Mouse (Mus musculus) forelimb bud, embryonic 11.5 days (tissue): ENCODE measurements around the gene Sgip1.
A peak's percentile ranks its signal among the peaks of the same experiment; 100 is the strongest.

Experiments
- DNase-seq: peaks from one replicate; pipeline ENCODE4 v3.0.0-alpha.2; 2012; ENCODE audit warnings: low read depth, low spot score

The Sgip1 gene

DNA sequence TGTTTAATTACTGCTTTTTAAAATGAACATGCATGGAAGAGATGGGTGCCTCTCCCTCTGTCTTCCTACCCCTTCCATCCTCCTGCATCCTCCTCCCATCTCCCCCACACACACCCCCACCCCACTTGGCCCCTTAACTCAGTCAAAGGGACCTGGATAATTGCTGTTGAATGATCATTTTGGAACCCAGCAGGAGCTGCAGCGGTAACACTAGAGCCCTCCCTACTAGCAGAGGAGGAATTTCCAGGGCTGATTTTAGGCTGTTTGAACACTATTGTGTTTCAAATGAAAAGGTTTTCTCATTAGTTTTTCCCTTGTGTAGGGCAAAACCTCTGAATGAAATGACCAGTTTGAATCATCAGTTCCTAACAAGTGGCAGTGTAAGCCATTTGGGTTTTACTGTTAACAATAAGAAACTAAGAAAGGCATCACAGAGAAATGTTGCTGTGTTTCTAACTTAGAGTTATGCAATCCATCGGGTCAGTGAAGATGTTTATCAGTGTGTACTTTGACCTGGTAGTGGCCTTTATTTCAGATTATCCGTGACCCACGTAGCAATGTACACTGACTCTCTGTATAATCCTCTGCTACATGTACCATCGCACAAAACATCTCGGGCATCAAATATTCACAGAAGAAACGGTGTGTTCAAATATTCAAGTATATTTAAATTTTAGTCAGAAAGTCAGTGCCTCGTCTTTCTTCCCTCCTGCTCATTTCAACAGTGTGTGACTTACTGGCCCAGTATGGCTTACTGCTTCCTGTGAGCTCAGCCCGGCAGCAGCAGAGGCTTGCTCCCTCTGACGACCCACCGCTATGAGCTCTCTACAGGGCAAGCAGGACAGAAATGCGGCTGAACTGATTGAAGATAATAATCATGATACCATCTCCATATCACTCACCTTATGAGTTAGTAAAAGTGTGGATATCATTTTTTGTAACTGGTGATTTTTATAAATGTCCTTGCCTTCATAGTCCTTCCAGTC, 235.5 kb downstream of the Sgip1 start:
- no peak for DNase-seq

DNA sequence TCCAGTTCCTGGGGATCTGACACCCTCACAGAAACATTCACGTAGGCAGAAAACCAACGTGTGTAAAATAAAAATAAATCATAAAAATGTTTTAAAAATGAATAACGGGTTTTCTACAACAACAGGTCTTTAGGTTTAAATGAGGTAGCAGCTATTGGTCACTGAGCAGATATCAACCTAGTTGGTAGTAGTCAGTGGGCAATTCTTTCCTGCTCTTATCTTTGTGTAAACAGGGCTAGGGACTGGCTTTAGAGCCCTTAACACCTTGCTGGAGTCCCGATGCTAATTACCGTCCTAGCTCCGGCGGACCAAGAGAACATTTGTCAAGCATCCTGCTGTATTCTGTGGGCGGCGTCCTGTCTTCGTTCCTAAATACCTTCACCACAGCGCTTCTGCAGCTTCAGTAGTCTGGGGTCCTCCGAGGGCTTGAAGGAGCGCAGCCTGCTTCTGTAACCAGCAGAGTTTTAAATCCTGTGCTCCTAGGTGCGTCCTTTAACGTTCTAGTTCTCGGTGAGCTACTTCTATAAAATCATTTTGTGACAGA, 236.8 kb downstream of the Sgip1 start:
- DNase-seq, result no peak

DNA sequence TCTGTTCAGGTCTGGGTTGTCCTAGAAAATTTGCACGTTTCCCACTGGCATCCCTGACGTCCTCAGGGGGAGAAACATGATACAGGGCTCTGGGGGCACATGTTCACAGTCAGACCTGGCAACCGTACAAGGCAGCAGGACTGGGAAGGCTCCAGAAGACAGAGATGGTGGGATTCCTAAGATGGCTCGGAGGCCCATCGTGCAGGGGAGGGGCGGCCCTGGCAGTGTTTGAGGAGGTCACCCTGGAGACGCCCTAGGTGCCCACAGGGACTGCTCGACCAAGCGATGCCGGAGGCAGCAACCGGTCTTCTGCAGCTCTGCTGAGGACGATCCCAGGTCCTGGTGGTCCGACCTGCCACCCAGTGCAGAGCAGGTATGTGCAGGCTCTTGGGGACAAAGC, 237.3 kb downstream of the Sgip1 start, which contains the start of gene Tctex1d1:
Tctex1d1 (plus strand) TSS at position 167 of the 400 bp plus-strand sequence.
- DNase-seq, result no peak

DNA sequence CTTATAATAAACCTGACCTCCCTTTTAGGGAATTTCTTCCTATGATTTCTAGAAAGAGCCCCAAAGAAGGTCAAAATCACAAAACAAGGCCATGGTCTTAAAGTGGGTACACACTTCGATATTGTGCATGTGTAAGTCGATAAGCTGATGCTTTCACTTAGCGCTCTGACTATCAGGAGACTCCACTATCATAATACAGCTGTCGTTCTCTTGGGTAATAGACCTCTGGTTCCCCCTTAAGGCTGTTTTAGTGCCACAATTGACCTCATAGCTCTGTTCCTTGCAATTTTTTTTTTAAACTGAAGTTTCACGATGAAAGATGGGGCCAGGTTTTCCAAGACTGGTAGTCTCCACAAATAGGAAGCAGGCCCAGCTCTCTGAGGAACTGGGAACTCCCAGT, 238.3 kb downstream of the Sgip1 start:
- no peak for DNase-seq

DNA sequence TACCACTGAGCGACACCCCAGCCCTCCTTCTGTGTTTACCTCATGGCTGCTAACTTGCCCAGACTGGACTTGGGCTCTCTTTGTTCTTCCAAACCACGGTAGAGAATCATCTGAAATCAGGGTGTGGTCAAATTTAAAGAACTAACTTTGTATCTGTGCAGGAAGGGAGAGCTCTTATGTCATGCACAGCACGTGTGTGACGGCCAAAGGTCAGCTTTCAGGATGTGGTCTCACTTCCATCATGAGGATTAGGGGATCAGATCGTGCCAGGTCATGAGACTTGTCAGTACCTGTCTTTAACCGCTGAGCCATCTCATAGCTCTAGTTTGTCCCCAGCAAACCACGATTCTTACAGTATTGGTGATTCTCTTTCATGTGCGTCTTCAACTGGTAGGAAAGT, 240.6 kb downstream of the Sgip1 start:
- DNase-seq, result no peak

DNA sequence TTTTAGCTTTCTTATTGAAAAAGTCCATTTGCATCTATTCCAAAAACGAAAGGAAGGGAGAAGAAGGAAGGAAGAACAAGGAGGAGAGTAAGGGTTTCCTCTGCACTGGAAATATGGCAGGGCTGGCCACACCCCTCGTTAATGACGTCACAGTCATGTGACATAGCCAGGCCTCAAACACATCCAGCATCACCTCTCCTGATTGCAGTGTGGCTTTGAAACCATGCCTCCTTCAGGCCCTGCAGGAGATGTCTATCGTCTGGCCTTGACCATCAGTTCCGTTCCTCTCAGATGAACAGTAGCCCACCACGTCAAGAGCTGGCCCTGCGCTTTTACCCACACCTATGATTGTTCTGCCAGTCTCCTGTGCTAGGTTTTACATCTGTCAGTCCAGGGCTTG, 245.1 kb downstream of the Sgip1 start:
- DNase-seq, result no peak

DNA sequence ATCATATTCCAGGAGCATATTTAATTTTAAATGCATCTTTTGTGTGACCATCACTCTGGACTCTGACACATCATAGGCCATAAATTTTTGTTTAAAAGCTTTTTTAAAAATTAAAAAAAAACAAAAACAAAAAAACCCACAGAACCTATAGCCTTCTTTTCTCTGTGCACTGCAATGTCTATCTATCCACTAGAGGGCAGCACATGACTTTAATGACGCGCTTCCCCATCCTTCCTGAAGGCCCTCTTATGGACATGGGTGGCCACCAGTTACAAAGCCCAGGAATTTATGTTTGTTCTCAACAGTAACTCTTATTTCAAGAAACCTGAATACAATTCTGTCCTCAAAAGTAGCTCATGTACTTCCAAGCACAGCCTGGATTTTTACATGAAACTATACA, 245.8 kb downstream of the Sgip1 start:
- peak; percentile 78 for DNase-seq

DNA sequence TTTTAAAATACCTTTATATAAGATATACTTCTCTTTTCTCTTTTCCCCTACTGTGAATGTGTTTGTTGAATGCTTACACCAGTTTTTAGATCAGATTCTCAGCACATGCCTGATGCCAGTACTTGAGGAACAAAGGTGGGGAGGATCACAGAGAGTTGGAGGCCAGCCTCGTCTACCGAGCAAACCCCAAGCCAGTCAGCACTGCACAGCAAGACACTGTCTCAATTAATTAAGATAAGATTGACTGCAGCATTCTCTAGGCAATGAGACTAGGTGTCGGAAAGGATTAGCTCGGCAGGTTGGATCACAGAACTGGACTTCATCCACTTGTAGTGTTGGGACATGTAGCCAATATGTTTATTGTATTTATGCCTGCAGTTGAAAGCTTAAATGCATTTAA, 246.2 kb downstream of the Sgip1 start:
- DNase-seq, result no peak

DNA sequence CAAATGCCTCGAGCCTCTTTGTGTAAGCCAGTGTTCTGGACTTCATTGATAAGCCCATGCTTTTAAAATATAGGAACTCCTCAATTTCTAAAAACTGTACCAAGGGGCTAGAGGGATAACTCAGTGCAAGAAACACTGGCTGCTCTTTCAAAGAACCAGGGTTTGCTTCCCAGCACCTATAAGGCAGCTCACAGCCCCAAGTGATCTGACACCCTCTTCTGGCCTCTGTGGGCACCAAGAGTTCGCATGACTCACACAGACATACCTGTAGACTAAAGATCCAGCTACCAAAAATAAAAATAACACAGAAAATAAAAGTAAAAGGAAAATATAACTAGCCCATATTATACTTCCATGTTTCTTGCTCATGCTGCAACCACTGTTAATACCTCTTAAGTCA, 246.7 kb downstream of the Sgip1 start:
- no peak for DNase-seq

DNA sequence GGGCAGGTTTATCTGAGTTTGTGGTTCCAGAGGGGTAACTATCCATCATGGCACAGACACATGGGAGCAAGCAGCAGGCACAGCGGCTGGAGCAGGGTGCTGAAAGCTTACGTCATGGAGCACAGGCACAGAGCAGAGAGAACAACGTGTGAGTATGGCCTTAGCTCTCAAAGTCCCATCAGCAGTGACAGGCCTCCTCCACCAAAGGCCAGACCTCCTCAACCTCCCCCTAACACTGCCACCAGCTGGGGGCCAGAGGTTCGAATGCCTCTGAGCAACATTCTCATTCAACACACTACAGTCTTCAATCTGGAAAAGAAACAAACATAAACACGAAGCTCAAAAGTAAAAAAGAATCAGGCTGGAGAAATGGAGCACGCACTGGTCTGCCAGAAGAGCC, 247.4 kb downstream of the Sgip1 start:
- DNase-seq, result no peak

DNA sequence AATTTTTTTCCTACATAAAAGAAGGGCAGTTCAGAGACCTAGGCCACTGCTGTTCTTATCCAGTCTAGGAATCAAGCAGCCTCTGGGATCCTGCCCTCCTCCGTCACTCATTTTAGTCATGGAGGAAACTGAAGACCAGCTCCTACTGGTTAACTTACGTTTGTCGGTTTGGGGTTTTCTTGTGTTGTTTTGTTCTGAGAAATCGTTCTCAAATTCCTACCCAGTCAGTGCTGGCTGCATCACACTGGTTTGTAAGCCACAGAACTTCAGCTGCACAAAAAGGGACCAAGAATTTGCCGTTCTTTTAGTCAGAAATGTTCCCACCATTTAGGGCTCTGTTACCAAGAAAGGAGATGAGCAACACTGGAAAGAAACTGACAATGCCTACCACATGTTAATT, 248.3 kb downstream of the Sgip1 start:
- no peak for DNase-seq

DNA sequence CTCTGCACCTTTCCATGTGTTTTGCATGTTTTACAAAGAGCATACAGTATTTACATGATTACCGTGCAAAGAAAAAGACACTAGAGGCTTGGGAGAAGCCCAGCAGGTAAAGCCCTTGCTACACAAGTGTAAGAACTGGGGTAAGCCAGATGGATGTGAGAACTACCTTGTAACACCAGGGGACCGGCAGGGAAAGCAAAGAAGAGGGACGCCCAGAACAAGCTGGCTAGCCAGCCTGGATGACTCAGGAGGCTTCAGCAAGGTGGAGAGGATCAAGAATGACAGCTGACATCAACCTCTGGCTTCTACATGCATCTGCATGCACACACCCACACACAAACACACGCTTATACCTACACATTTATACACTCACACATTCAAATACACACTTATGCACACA, 248.9 kb downstream of the Sgip1 start:
- no peak for DNase-seq

DNA sequence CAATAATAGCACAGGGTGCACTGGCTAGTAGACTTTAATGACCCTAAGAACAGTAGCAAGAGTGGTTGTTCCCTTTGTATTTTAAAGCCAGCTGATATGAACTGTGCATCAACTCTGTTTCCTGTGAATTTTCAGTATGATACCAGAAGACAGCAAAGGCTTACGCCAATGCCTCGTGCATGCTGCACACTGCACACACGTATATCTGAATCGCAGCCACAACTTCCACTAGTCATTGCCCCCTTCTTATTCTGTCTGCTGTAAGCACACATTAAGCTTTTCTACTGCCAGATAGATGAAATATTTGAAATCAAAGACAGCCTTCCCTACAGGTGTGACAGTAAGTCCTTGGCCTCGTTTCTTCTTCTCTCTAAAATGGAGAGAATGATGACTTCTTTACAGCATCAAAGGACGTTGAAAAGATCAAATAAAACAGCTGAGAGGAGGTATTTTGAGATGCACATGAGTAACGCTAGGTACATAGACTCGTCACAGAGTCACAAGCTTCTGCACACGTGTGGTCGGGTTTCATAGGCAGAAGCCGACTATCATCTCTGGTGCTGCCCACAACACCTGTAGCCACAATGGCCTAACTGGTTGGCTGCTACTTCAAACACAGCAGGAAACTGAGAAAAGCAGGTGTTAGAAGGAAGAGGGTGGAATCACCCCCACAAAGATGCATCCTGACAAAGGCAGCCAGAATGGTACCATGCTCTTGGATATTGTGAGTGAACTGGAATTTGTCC, 249.7 kb downstream of the Sgip1 start:
- DNase-seq, result no peak

DNA sequence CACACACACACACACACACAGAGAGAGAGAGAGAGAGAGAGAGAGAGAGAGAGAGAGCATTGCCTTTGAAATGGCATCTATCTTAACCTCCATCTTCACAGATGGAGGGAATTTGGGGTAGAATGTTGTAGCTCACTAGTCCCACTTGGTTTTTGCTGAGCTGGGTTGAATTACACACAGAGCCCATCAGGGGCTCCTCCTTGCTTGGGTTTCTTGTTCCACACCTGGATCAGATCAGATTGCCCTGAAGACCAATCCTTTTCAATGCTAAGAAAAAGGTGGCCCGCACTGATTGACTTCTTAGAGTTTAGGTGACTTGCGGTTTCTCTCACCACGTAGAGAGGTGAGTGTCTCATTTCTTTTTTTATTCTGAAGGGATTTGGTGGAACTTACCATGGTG, 250.6 kb downstream of the Sgip1 start:
- DNase-seq, result no peak

DNA sequence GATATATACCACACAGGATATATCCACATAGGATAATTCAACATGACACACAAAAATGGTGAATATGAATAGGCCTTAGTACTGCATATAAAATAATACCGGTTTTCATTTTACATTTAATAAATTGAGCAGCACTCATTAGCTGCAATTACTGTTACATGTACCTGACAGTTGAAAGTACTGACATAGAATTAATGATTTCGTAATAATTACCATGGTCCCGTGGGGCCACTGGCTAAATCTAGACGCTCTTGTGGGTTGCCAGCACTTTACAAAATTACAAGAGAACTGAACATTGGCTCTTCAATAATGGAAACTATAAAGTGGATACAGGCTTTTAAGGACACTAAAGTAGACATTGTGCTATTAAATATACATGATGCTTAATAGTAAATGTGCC, 263.6 kb downstream of the Sgip1 start:
- DNase-seq, result no peak

DNA sequence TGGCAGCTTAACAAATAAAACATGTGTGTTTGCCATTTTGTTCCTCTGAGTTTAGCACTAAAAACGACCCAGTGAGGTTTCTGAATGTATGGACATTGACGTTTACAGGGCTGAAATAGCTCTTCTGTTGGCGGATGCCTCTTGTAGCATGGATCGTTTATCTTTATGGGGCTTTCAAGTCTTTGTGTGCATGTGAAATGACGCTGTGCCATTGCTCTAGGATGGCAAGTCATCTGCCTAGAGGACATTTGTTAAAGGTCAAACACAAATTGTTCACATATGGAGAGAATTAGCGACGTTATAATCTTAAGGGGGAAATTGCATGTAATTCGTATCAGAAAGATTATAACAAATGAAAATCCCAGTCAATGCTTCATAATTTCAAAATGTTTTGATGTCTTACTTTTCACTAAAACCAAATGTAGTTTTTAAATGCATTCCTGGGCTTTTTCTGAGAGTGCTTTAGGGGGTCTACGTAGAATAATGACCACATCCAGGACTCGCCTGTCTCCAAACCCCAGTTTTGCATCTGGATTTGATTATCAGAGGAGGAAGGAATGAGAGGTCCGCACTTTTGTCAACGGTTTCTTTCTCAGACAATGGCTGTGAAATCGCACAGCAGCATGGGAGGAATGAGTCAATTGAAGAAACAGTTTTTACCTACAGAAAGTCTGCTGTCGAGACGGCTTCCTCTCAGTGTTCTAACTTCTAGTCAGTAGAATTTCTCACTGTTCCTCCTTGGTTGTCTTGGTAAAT, 264.3 kb downstream of the Sgip1 start:
- DNase-seq, result peak; percentile 82

DNA sequence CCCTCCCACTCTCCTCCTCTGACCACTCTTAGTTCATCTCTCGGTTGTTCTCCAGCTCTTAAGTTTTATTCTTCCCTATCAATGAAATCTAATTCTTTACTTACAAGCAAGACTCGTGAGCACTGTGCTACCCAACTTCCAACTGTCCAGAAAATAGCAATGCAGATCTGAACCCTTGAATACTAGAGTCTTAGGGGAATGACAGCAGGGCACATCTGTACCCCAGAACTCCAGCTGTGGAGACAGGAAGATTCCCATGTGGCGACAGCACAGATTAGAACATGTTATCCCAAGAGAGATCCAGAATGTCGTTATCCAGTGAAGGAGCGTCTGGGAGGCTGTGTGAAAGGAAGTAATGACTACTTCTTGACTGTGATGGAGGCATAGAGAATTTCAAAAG, 265.2 kb downstream of the Sgip1 start:
- DNase-seq, result no peak

DNA sequence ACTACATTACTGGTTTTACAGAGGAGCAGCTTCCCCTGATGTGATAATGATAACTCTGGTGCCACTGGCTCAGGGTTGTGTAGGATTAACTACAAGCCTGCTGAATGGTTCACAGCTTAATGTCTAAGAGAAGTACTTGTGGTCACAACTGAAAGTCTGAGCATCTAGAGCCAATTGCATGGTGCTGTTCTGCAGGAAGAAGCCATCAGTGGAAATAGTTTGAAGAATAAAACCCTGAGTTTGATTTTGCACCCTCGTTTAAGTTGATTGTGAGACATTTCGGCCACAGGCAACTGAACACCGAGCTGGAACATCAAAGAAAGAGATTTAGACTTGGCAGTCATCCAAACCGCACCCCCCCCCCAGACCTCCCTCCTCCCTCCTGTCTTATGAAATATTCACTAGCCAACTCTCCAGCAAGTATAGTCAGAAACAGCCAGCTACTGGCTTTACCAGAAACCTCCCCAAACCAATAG, 265.9 kb downstream of the Sgip1 start:
- DNase-seq, result peak; percentile 61

DNA sequence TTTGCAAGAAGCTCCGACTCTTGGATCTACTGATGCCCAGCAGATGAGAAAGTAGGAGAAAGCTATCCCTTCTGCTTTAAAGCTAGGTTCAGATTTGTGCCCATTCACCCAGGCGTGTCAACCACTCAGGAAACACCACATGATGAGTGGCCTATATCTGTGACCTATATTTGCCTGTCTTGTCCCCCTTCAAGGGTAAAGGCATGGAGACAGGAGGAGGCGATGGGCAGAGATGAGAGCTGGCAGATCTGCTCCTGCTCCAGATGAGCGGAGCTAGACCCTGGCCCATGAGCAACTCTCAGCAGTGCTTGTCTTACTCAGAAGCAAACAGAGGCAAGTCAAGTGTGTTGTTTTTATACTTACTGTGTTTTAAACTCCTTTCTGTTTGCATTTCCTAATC, 269.6 kb downstream of the Sgip1 start:
- no peak for DNase-seq

DNA sequence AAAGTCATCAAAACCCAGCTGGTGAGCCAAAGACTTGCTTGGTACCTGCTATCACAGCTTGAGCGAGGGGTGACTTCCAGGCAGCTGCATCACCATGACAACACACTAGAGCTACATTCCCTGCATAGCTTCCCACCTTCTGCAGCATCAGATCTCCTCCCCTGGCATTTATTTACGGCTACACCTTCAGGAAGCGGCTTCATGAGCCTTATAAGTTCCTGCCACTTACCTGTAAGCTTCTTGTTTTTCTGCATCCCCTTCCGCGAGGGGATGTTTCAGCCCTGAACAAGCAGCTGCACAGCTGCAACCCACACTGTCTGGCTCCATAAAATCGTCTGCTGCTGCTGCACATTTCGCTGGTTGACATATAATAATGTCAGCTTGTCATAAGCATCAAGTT, 270.7 kb downstream of the Sgip1 start:
- DNase-seq, result no peak

DNA sequence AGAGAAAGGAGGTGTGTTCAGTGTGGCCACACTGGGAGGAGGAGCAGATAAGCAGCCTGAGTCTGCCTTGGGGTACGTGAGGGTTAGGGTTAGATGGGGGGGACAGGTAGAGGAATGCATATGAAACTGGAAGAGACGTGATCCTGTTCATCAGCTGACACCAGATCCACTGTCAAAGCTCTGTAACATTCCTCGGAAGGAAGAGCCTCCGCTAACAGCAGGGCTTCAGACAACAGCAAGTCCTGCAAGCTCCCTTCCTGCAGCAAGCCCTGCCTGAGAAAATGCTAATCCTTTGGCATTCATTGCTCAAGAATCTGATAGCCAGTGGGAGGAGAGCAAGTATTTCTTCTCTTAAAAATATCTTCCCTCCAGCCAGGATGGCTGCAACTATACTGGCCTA, 272.4 kb downstream of the Sgip1 start:
- no peak for DNase-seq
